Mouse (Mus musculus): ENCODE measurements around the gene Pou1f1. TPM values are rescaled to one million over a fixed set of nuclear protein-coding genes. Genes with fewer than 3 reads are reported as not detected.

Pou1f1 gene
- polyA plus RNA-seq (2017; shearing (Covaris generic)), result 0.17 TPM

DNA sequence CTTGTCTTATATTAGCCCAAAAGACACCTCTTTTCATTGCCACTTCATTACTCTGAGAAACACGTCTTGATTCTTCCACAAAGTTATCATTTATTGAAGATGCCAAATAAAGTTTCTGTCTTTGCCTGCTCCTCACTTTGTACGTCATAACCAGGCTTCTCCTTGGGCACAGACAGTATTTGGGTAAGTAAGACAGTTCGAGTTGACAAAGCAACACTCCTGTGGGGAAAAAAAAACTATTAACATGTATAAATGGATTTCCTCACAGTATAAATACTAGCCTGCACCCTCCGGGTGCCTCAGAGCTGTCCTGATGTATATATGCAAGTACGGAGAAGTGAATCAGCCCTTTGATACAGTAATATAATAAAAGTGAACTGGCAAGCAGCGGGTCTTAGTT is at the start of gene Pou1f1:
Pou1f1 (plus strand) TSS at position 301 of the 400 bp plus-strand sequence.

DNA sequence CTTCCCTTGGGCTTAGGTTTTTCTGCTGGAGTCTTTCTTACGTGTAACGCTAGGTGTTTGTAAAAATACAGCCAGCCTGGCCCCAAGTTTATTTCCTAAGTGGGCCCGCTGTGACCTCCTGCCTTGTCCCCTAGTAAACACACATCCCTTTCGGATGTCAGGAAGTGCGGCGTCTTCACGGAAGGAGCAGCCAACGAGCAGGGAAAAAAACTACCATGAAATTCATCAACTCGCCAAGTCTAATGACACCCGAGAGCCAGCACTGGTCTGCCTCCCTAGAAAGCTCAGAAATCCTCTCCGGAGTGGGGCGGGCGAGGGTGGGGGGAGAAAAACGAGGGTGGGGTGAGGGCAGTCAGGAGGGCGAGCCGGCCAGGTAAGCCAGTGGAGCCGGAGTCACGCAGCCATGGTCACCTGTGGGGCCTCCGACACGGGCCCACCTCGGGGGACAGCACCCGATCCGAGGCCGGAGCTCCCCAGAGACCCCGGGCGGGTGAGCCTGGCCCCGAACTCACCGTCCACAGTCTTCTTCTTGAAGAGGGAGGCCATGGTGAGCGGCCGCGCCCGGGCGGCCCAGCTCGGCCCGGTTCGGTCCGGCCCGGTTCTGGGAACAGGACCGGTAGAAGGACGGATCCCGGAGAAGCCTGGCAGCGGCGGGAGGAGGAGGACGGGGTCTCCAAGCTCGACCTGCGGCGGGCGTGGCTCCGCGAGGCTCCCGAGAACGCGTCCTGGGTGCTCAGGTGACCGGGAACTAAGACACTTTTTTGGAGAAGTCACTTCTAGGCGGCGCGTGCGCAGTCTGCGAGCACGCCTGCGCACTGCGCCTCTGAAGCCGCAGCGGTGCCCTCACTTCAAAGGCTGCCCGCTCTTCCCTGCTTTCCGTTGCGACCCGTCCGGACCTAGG is 41.9 kb downstream of the Pou1f1 start, which contains the start of gene Chmp2b:
Chmp2b (minus strand) TSS at position 764 of the 901 bp plus-strand sequence.

Other genes starting within 250 kb of the Pou1f1 start
- 32.0 TPM for gene Chmp2b, start 42.2 kb downstream of the Pou1f1 start, polyA plus RNA-seq (2017; shearing (Covaris generic))

Data from effector memory CD4-positive, alpha-beta T cell, adult 5 months (primary cell).